Mouse (Mus musculus): Measurements from ENCODE around the gene Pla2g15. TPM values are rescaled to one million over a fixed set of nuclear protein-coding genes. Genes with fewer than 3 reads are reported as not detected.

The Pla2g15 gene
- total and polyA plus RNA-seq, 3 experiments: 4.0 to 9.4 TPM; not detected in 1

GRCm38 (mm10) chr8:106129997-106130396 is 20.2 kb upstream of the Pla2g15 start:
- no peak overlapping the region for H3K9ac ChIP-seq (ENCODE audit: control insufficient read depth, low read depth, low read length, poor library complexity, severe bottlenecking)
- no peaks in the 10 kb centered on the region; the same call in 1 of the 2 replicates for H3K79me2 ChIP-seq (ENCODE audit: control insufficient read depth, insufficient read depth, low read length, poor library complexity)
- H3K4me3 ChIP-seq (ENCODE audit: control insufficient read depth in 1 of 2, insufficient read depth in 1 of 2, low read depth in 2 of 2, low read length in 2 of 2): no peak overlapping the region
- H3K9me3 ChIP-seq (replicated peaks; ENCODE audit: insufficient read depth, low read length): no peaks in the 10 kb centered on the region
- no peaks in the 10 kb centered on the region for H3K27me3 ChIP-seq (ENCODE audit: control insufficient read depth in 1 of 2, insufficient read depth in 2 of 2, low read length in 2 of 2)
- H3K27ac ChIP-seq (ENCODE audit: control insufficient read depth, low read depth, low read length): no peak overlapping the region
- peaks cover 9 to 35% of the 10 kb centered on the region in 2 experiments for H3K36me3 ChIP-seq (ENCODE audit: control insufficient read depth in 1 of 2, insufficient read depth in 2 of 2, low read length in 2 of 2)
- TF ChIP-seq ZKSCAN1 (IDR thresholded peaks at IDR 0.05; ENCODE audit: low read depth, low read length) (no peak), USF1 (IDR thresholded peaks at IDR 0.05; ENCODE audit: low read depth, low read length) (no peak), JUND (IDR thresholded peaks at IDR 0.05; ENCODE audit: low read depth, low read length) (no peak)
- peaks cover 19 to 28% of the 10 kb centered on the region in 2 experiments for H3K4me1 ChIP-seq (ENCODE audit: control insufficient read depth in 1 of 2, insufficient read depth in 2 of 2, low read length in 2 of 2)
- no peak for DNase-seq (ENCODE audit: low read depth, low spot score)

- Histone ChIP-seq H3K27ac (ENCODE audit: control insufficient read depth, low read depth, low read length) (no peak overlapping the region; the same call in 1 of the 2 replicates), H3K36me3 (ENCODE audit: control insufficient read depth in 1 of 2, insufficient read depth in 2 of 2, low read length in 2 of 2) (peaks cover 9 to 33% of the 10 kb centered on the region in 2 experiments), H3K4me1 (ENCODE audit: control insufficient read depth in 1 of 2, insufficient read depth in 2 of 2, low read length in 2 of 2) (peaks cover 17 to 28% of the 10 kb centered on the region in 2 experiments), H3K9ac (ENCODE audit: control insufficient read depth, low read depth, low read length, poor library complexity, severe bottlenecking) (no peak overlapping the region), H3K27me3 (ENCODE audit: control insufficient read depth in 1 of 2, insufficient read depth in 2 of 2, low read length in 2 of 2) (no peaks in the 10 kb centered on the region), H3K79me2 (ENCODE audit: control insufficient read depth, insufficient read depth, low read length, poor library complexity) (no peaks in the 10 kb centered on the region; the same call in 1 of the 2 replicates), H3K4me3 (ENCODE audit: control insufficient read depth in 1 of 2, insufficient read depth in 1 of 2, low read depth in 2 of 2, low read length in 2 of 2) (no peak overlapping the region), H3K9me3 (replicated peaks; ENCODE audit: insufficient read depth, low read length) (no peaks in the 10 kb centered on the region)
- no peak for TF ChIP-seq POLR2A (IDR thresholded peaks at IDR 0.05; ENCODE audit: control insufficient read depth in 1 of 2, insufficient read depth in 1 of 2, low read depth in 1 of 2, low read length in 2 of 2, poor library complexity in 1 of 2)
- TF ChIP-seq ZC3H11A (IDR thresholded peaks at IDR 0.05; ENCODE audit: low read depth, low read length): no peak
- TF ChIP-seq GABPA (IDR thresholded peaks at IDR 0.05; ENCODE audit: low read depth, low read length): no peak
- TF ChIP-seq KAT2A (conservative IDR thresholded peaks at IDR 0.05; ENCODE audit: low read depth, low read length): no peak
- TF ChIP-seq RCOR1 (IDR thresholded peaks at IDR 0.05; ENCODE audit: low read depth, low read length): no peak
- no peak for TF ChIP-seq NRF1 (IDR thresholded peaks at IDR 0.05; ENCODE audit: insufficient read depth, low read depth, low read length, poor library complexity, severe bottlenecking)
- DNase-seq (ENCODE audit: low read depth, low spot score): no peak
These were observed 19.7 kb upstream of the Pla2g15 start for GRCm38 (mm10) chr8:106130505-106130904.

- Histone ChIP-seq H3K27me3 (ENCODE audit: control insufficient read depth in 1 of 2, insufficient read depth in 2 of 2, low read length in 2 of 2) (no peaks in the 10 kb centered on the region), H3K9ac (ENCODE audit: control insufficient read depth, low read depth, low read length, poor library complexity, severe bottlenecking) (no peak overlapping the region), H3K4me1 (ENCODE audit: control insufficient read depth in 1 of 2, insufficient read depth in 2 of 2, low read length in 2 of 2) (peaks cover 13 to 27% of the 10 kb centered on the region in 2 experiments), H3K36me3 (ENCODE audit: control insufficient read depth in 1 of 2, insufficient read depth in 2 of 2, low read length in 2 of 2) (peaks cover 9 to 28% of the 10 kb centered on the region in 2 experiments), H3K9me3 (replicated peaks; ENCODE audit: insufficient read depth, low read length) (no peaks in the 10 kb centered on the region), H3K4me3 (ENCODE audit: control insufficient read depth in 1 of 2, insufficient read depth in 1 of 2, low read depth in 2 of 2, low read length in 2 of 2) (no peak overlapping the region), H3K79me2 (ENCODE audit: control insufficient read depth, insufficient read depth, low read length, poor library complexity) (no peaks in the 10 kb centered on the region; the same call in 1 of the 2 replicates), H3K27ac (ENCODE audit: control insufficient read depth, low read depth, low read length) (peak overlapping the region; percentile 66)
- TF ChIP-seq ZC3H11A (IDR thresholded peaks at IDR 0.05; ENCODE audit: low read depth, low read length) (no peak), BHLHE40 (IDR thresholded peaks at IDR 0.05; ENCODE audit: borderline replicate concordance, low read depth, low read length) (no peak), MEF2A (IDR thresholded peaks at IDR 0.05; ENCODE audit: extremely low read depth, insufficient replicate concordance, low read depth, low read length, poor library complexity, severe bottlenecking) (no peak), MAZ (IDR thresholded peaks at IDR 0.05; ENCODE audit: low read depth, low read length) (no peak), USF2 (IDR thresholded peaks at IDR 0.05; ENCODE audit: borderline replicate concordance in 1 of 2, insufficient read depth in 1 of 2, low read depth in 1 of 2, low read length in 2 of 2) (no peak), POLR2AphosphoS2 (IDR thresholded peaks at IDR 0.05; ENCODE audit: low read length) (no peak), JUND (IDR thresholded peaks at IDR 0.05; ENCODE audit: low read depth, low read length) (no peak)
- no peak for DNase-seq (ENCODE audit: low read depth, low spot score)
These were observed 19.2 kb upstream of the Pla2g15 start for GRCm38 (mm10) chr8:106131021-106131420.
